Mouse (Mus musculus): ENCODE results near the gene Zfhx2.

- TF ChIP-seq CTCF (IDR thresholded peaks at IDR 0.05; ENCODE audit: control insufficient read depth, insufficient read depth, insufficient replicate concordance, low read depth, low read length) (peak; percentile 34; the same call in 1 of the 2 replicates), POLR2A (IDR thresholded peaks at IDR 0.05; ENCODE audit: control insufficient read depth, low read depth, low read length) (no peak)
These were observed 22.0 kb upstream of the Zfhx2 start for GRCm38 (mm10) chr14:55113975-55114645.
